Mouse (Mus musculus) midbrain, embryonic 15.5 days (tissue): Measurements from ENCODE around the gene Sdk1. TPM values are rescaled to one million over a fixed set of nuclear protein-coding genes. Genes with fewer than 3 reads are reported as not detected.

Source experiments
- ATAC-seq: fragments of 200-750 bp; cut with Nextera tagmentation; replicated peaks from 2 replicates; pipeline ENCODE4 v1.8.0; 2017; ENCODE audit warnings: moderate TSS enrichment
- H3K27ac ChIP-seq: fragments of 300-500 bp; sonication (generic); 2 replicates; pipeline ENCODE4 v1.5.1; 2015; ENCODE audit warnings: mild to moderate bottlenecking, inconsistent platforms
- H3K27me3 ChIP-seq: fragments of 300-500 bp; sonication (generic); replicated peaks from 2 replicates; pipeline ENCODE4 v1.6.1; 2015; ENCODE audit warnings: inconsistent platforms
- H3K36me3 ChIP-seq: fragments of 300-500 bp; sonication (generic); replicated peaks from 2 replicates; pipeline ENCODE4 v1.6.1; 2015; ENCODE audit warnings: inconsistent platforms
- H3K4me1 ChIP-seq: fragments of 300-500 bp; sonication (generic); 2 replicates; pipeline ENCODE4 v1.6.1; 2015; ENCODE audit warnings: inconsistent platforms
- H3K4me2 ChIP-seq: fragments of 300-500 bp; sonication (generic); 2 replicates; pipeline ENCODE4 v1.6.1; 2015; ENCODE audit warnings: inconsistent platforms, mild to moderate bottlenecking, moderate library complexity
- H3K4me3 ChIP-seq: fragments of 300-500 bp; sonication (generic); 2 replicates; pipeline ENCODE4 v1.5.1; 2015; ENCODE audit warnings: mild to moderate bottlenecking, inconsistent platforms
- H3K9ac ChIP-seq: fragments of 300-500 bp; sonication (generic); 2 replicates; pipeline ENCODE4 v1.6.1; 2015; ENCODE audit warnings: mild to moderate bottlenecking, inconsistent platforms
- H3K9me3 ChIP-seq: fragments of 300-500 bp; sonication (generic); 2 replicates; pipeline ENCODE4 v1.6.1; 2016; ENCODE audit warnings: inconsistent platforms
- WGBS: fragments of 180-500 bp; shearing (Covaris S2); methylation state at CpG from one replicate; pipeline ENCODE4 v1.1.7; 2015; ENCODE audit warnings: mixed read lengths; 5-methylcytosine and 5-hydroxymethylcytosine counted together
- polyA plus RNA-seq: library from polyadenylated mRNA; unstranded; fragments of >200 nt; fragmentation: Nextera tagmentation; extraction: Ambion mirVana; gene quantifications from 2 replicates; pipeline ENCODE4 v1.2.1, GENCODE M21; 2015

The Sdk1 gene
- polyA plus RNA-seq, 1 experiment from 2014 or later = 3.1 TPM

DNA sequence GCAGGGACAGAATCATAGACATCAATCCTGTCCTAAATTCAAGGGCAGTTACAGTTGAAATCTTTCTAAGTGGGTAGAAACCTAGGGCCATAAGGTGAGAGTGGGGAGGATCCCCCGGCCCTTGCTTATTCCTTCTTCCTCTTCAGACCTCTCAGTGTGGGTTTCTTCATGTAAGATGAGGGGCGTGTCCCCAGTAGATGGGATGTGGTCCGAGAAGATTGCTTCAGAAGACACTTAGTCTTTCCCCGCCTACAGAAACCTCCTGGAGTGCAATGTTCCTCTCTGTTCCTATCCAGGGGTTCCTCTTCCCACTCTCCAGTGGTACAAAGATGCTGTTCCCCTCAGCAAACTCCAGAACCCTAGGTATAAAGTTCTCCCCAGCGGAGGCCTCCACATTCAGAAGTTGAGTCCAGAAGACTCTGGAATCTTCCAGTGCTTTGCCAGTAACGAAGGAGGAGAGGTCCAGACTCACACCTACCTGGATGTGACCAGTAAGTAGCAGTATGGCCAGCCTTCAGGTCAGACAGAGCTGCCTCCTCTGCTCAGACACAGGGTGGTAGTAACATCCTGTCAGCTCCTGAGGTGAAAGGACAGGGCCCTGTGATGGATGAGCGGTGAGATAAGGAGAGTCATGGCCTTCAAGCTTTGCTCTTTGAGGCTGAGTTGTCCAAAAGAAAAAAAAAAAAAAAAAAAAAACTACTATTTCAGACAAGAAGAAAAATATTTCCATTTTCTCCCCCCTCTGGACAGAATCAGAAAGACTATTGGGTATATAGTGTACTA is 711.6 kb downstream of the Sdk1 start:
- Histone ChIP-seq H3K4me3 (no peak overlapping the region), H3K27me3 (no peaks in the 10 kb centered on the region), H3K9me3 (no peaks in the 10 kb centered on the region), H3K4me2 (no peak overlapping the region), H3K36me3 (no peaks in the 10 kb centered on the region), H3K4me1 (peaks cover 5% of the 10 kb centered on the region; the same call in 1 of the 2 replicates), H3K27ac (no peak overlapping the region), H3K9ac (no peak overlapping the region)
- ATAC-seq = no peak
- WGBS = 89% methylated on average over 7 of the region's 7 CpGs

- no peak for ATAC-seq
- no peak overlapping the region for H3K4me2 ChIP-seq
- no peak overlapping the region for H3K4me3 ChIP-seq
- no peaks in the 10 kb centered on the region for H3K4me1 ChIP-seq
- no peak overlapping the region for H3K9ac ChIP-seq
- no peaks in the 10 kb centered on the region for H3K9me3 ChIP-seq
- no peaks in the 10 kb centered on the region for H3K36me3 ChIP-seq
- H3K27ac ChIP-seq = no peak overlapping the region
- no peaks in the 10 kb centered on the region for H3K27me3 ChIP-seq
Measured at GRCm38 (mm10) chr5:141971071-141971470, 729.8 kb downstream of the Sdk1 start.

- Histone ChIP-seq H3K4me2 (no peak overlapping the region), H3K36me3 (no peaks in the 10 kb centered on the region), H3K27me3 (no peaks in the 10 kb centered on the region), H3K4me1 (no peaks in the 10 kb centered on the region), H3K9me3 (no peaks in the 10 kb centered on the region), H3K27ac (no peak overlapping the region), H3K9ac (no peak overlapping the region), H3K4me3 (no peak overlapping the region)
- no peak for ATAC-seq
Measured at GRCm38 (mm10) chr5:141979511-141979910, 738.2 kb downstream of the Sdk1 start.

DNA sequence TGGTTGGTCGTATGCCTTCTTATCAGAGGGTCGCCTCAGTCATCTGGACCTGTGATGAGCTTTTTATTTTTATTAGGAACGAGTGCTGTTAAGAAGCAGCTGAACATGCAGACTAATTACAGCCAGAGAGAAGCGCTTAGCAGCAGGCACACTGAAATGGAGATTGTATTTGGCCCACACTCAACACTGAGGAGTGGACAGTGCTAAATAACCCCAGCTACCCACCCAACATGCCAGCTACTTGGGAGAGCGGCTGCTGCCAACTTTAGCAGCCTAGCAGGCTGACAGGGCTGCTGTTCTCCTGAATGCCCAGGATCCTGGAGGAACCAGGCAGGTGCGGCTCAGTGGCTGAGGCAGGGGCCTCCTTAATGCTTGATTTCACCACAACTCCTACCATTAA is 739.5 kb downstream of the Sdk1 start:
- WGBS = 78% methylated on average over 6 of the region's 6 CpGs
- H3K27me3 ChIP-seq = no peaks in the 10 kb centered on the region
- no peak overlapping the region for H3K9ac ChIP-seq
- no peaks in the 10 kb centered on the region for H3K36me3 ChIP-seq
- no peak for ATAC-seq
- no peaks in the 10 kb centered on the region for H3K9me3 ChIP-seq
- no peaks in the 10 kb centered on the region for H3K4me1 ChIP-seq
- no peak overlapping the region for H3K4me3 ChIP-seq
- no peak overlapping the region for H3K4me2 ChIP-seq
- H3K27ac ChIP-seq = no peak overlapping the region

DNA sequence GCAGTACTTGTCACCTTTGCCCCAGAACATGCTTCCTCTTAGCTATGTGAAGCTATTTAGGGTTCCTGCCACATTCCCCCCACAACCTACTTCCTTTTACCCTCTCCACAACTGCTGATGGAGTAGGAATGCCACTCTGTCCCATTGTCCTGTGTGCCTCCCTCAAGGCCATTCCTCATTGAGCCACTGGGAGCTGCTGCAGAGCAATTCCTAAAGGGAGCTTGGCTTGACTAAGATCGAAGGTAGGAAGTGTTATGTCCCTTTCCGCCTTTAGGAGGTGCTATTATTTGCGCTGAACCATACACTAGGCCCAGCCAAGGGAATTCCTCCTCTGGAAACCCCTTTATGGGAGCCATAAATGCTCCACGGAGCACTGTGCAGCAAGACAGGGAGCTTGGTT is 743.0 kb downstream of the Sdk1 start:
- Histone ChIP-seq H3K4me3 (no peak overlapping the region), H3K27me3 (no peaks in the 10 kb centered on the region), H3K4me1 (no peaks in the 10 kb centered on the region), H3K9ac (no peak overlapping the region), H3K9me3 (no peaks in the 10 kb centered on the region), H3K27ac (no peak overlapping the region), H3K36me3 (no peaks in the 10 kb centered on the region), H3K4me2 (no peak overlapping the region)
- ATAC-seq = no peak
- 81% methylated on average over 4 of the region's 4 CpGs for WGBS

DNA sequence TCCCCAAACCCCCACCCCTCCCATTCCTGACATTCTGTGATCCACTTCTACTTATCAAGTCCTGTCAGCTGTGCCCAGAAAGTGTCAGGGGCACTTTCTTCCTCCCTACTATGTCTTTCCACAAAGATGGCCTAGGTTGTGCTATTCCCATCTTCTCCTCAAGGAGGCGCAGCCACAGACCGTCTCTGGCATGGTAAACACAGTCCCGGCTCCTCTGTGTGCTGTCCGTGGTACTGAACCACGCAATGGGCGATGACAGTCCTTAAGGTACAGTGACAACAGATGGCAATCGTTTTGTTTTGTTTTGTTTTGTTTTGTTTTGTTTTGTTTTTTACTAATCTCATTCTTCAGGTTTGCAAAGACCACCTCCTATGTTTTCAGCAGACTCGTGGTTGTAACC is 743.7 kb downstream of the Sdk1 start:
- 13% methylated on average over 8 of the region's 8 CpGs for WGBS
- H3K27me3 ChIP-seq = no peaks in the 10 kb centered on the region
- no peaks in the 10 kb centered on the region for H3K36me3 ChIP-seq
- H3K4me1 ChIP-seq = 0 out of 2 replicates have a peak, but pooled peaks cover 4% of the 10 kb centered on the region
- ATAC-seq = no peak
- no peak overlapping the region for H3K4me2 ChIP-seq
- no peak overlapping the region for H3K4me3 ChIP-seq
- H3K27ac ChIP-seq = no peak overlapping the region
- H3K9me3 ChIP-seq = no peaks in the 10 kb centered on the region
- no peak overlapping the region for H3K9ac ChIP-seq

GRCm38 (mm10) chr5:141985551-141985950 is 744.3 kb downstream of the Sdk1 start:
- ATAC-seq = no peak

GRCm38 (mm10) chr5:141987287-141987799 is 746.1 kb downstream of the Sdk1 start:
- Histone ChIP-seq H3K4me2 (no peak overlapping the region), H3K36me3 (no peaks in the 10 kb centered on the region), H3K27ac (no peak overlapping the region), H3K9me3 (no peaks in the 10 kb centered on the region), H3K4me1 (0 out of 2 replicates have a peak, but pooled peaks cover 4% of the 10 kb centered on the region), H3K4me3 (no peak overlapping the region), H3K27me3 (no peaks in the 10 kb centered on the region), H3K9ac (no peak overlapping the region)
- 4% methylated on average over 1 of the region's 1 CpGs for WGBS
- ATAC-seq = no peak

More at GRCm38 (mm10) chr5:141985551-141985950, 744.3 kb downstream of the Sdk1 start:
- Histone ChIP-seq H3K9me3 (no peaks in the 10 kb centered on the region), H3K9ac (no peak overlapping the region), H3K36me3 (no peaks in the 10 kb centered on the region), H3K4me3 (no peak overlapping the region), H3K4me1 (0 out of 2 replicates have a peak, but pooled peaks cover 4% of the 10 kb centered on the region), H3K27me3 (no peaks in the 10 kb centered on the region), H3K27ac (no peak overlapping the region), H3K4me2 (no peak overlapping the region)
- 87% methylated on average over 4 of the region's 4 CpGs for WGBS

DNA sequence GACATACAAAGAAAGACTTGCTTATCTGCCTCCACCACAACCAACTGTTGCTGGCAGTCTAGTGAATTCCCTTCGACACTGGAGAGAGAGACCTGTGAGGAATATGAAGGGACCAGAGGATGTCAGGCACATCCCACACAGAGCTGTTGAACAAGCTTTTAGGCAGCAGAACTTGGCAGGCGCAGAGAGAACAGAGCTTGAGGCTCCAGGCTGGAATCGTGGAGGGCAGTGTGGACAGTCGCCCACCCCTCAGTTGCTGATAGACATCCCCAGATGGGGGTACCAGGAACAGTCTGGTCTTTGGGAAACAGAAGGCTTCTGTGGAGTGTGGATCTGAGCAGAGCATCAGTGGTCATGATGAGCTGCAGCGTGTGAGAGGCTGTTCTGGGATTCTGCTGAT is 747.4 kb downstream of the Sdk1 start:
- Histone ChIP-seq H3K9ac (no peak overlapping the region), H3K36me3 (no peaks in the 10 kb centered on the region), H3K4me1 (0 out of 2 replicates have a peak, but pooled peaks cover 4% of the 10 kb centered on the region), H3K4me3 (no peak overlapping the region), H3K9me3 (no peaks in the 10 kb centered on the region), H3K27ac (no peak overlapping the region), H3K4me2 (no peak overlapping the region), H3K27me3 (no peaks in the 10 kb centered on the region)
- WGBS = 81% methylated on average over 5 of the region's 5 CpGs
- no peak for ATAC-seq

DNA sequence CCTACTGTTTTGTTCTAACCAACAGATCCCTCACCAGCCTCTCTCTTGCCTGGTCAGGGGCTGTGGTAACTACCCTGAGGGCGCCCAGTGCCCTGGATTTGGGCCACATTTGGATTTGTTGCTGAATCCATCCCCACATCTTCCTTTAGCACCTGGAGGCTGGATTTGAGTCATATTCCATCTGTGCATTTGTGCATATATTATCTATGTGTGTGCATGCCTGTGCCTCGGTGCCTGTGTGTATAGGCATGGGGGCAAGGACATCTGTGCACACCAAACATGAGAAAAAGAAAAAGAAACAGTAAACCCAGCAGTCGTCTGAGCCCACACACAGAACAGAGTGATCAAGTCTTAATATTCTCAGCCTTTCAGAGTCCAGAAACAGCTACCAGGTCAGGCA is 752.9 kb downstream of the Sdk1 start:
- WGBS = 85% methylated on average over 3 of the region's 3 CpGs
- 0 out of 2 replicates have a peak, but pooled peaks cover 4% of the 10 kb centered on the region for H3K4me1 ChIP-seq
- H3K27ac ChIP-seq = no peak overlapping the region
- H3K9me3 ChIP-seq = no peaks in the 10 kb centered on the region
- no peak for ATAC-seq
- no peaks in the 10 kb centered on the region for H3K27me3 ChIP-seq
- no peaks in the 10 kb centered on the region for H3K36me3 ChIP-seq
- no peak overlapping the region for H3K4me3 ChIP-seq
- H3K4me2 ChIP-seq = no peak overlapping the region
- no peak overlapping the region for H3K9ac ChIP-seq

GRCm38 (mm10) chr5:142000247-142000646 is 759.0 kb downstream of the Sdk1 start:
- no peaks in the 10 kb centered on the region for H3K9me3 ChIP-seq
- no peaks in the 10 kb centered on the region for H3K36me3 ChIP-seq
- ATAC-seq = no peak
- H3K4me2 ChIP-seq = no peak overlapping the region
- H3K9ac ChIP-seq = no peak overlapping the region
- WGBS = 100% methylated on average over 1 of the region's 1 CpGs
- H3K27ac ChIP-seq = no peak overlapping the region
- H3K4me1 ChIP-seq = no peaks in the 10 kb centered on the region
- H3K4me3 ChIP-seq = no peak overlapping the region
- no peaks in the 10 kb centered on the region for H3K27me3 ChIP-seq

- no peak for ATAC-seq
Measured at GRCm38 (mm10) chr5:142001131-142001530, 759.8 kb downstream of the Sdk1 start.

DNA sequence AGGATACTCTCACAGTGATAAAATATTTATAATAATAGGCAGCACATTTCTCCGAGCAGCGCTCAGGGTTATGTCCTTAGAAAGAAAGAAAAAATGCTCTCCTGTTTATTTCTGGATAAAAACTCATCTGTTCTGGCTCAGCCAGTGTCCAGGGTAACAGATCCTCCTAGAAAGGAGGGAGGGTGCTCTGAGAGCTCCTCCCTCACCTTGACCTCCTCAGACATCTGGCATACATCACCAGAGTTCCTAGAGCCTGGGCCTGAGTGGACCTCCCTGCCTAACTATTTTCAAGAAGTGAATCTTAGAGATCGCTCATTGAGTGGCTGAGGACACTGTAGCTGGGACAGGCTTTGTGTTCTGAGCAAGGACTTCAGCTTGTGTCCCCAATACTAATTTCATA is 760.7 kb downstream of the Sdk1 start:
- H3K27ac ChIP-seq = no peak overlapping the region
- no peaks in the 10 kb centered on the region for H3K36me3 ChIP-seq
- no peaks in the 10 kb centered on the region for H3K9me3 ChIP-seq
- H3K9ac ChIP-seq = no peak overlapping the region
- H3K27me3 ChIP-seq = no peaks in the 10 kb centered on the region
- WGBS = 70% methylated on average over 3 of the region's 3 CpGs
- no peak overlapping the region for H3K4me2 ChIP-seq
- H3K4me3 ChIP-seq = no peak overlapping the region
- ATAC-seq = no peak
- H3K4me1 ChIP-seq = no peaks in the 10 kb centered on the region

More at GRCm38 (mm10) chr5:142001131-142001530, 759.8 kb downstream of the Sdk1 start:
- H3K27ac ChIP-seq = no peak overlapping the region
- WGBS = 67% methylated on average over 6 of the region's 6 CpGs
- H3K4me3 ChIP-seq = no peak overlapping the region
- no peak overlapping the region for H3K4me2 ChIP-seq
- no peaks in the 10 kb centered on the region for H3K36me3 ChIP-seq
- H3K27me3 ChIP-seq = no peaks in the 10 kb centered on the region
- no peaks in the 10 kb centered on the region for H3K4me1 ChIP-seq
- H3K9ac ChIP-seq = no peak overlapping the region
- no peaks in the 10 kb centered on the region for H3K9me3 ChIP-seq
